8 mouse cellular contexts compared by ENCODE assay signal in genomic region chr1:157449981-157450636, GRCm38 (mm10). TPM values are rescaled to one million over a fixed set of nuclear protein-coding genes. Genes with fewer than 3 reads are reported as not detected.
DNase-seq lines count a peak whose midpoint lies in the region; ATAC-seq lines count a peak whose summit lies in the region.

No protein-coding gene starts in this region.

- peak overlapping the region; percentile 39 for H3K4me3 ChIP-seq in heart, embryonic 11.5 days (ENCODE audit: low read depth, low read length)
- peak overlapping the region; percentile 31 for H3K4me3 ChIP-seq in lung, embryonic 16.5 days (ENCODE audit: low read length)

- peaks cover 17% of the 10 kb centered on the region; the same call in 1 of the 2 replicates for H3K4me1 ChIP-seq in heart, embryonic 11.5 days (ENCODE audit: control insufficient read depth, insufficient read depth, low read length)
- no peaks in the 10 kb centered on the region; the same call in 1 of the 2 replicates for H3K4me1 ChIP-seq in lung, embryonic 16.5 days (replicated peaks; ENCODE audit: control insufficient read depth, insufficient read depth, low read length)

- H3K27ac ChIP-seq in heart, embryonic 11.5 days (ENCODE audit: low read depth, low read length): peak overlapping the region; percentile 77
- H3K27ac ChIP-seq in lung, embryonic 16.5 days (ENCODE audit: low read length): peak overlapping the region; percentile 68

- intact Hi-C loops in gastrocnemius, postnatal 14 days (cut with DNase I; ENCODE audit: low total_unique reads): loop anchor here (10.0 kb wide), 1 partner anchor 155 kb away; no protein-coding TSS in a partner anchor

- under 1% methylated on average over 21 of the region's 21 CpGs for WGBS in heart, embryonic 11.5 days (ENCODE audit: insufficient replicate concordance)
- 7% methylated on average over 21 of the region's 21 CpGs for WGBS in lung, embryonic 16.5 days

- peak overlapping the region; percentile 74 for H3K4me2 ChIP-seq in heart, embryonic 11.5 days
- H3K4me2 ChIP-seq in lung, embryonic 16.5 days (ENCODE audit: low read depth, low read length): peak overlapping the region; percentile 59

- DNase-seq in gastrocnemius, adult 18-20 months (ENCODE audit: low spot score): peak; percentile 29
- DNase-seq in gastrocnemius, postnatal 14 days: no peak
- DNase-seq in kidney, adult 9 months: peak; percentile 77
- no peak for DNase-seq in thymus, postnatal 0 days (ENCODE audit: low spot score)
- no peak for DNase-seq in right cerebral cortex, postnatal 14 days

- no peaks in the 10 kb centered on the region for H3K9me3 ChIP-seq in heart, embryonic 11.5 days (replicated peaks; ENCODE audit: control insufficient read depth, low read length)
- H3K9me3 ChIP-seq in lung, embryonic 16.5 days (ENCODE audit: control insufficient read depth, low read length): no peaks in the 10 kb centered on the region

- H3K27me3 ChIP-seq in heart, embryonic 11.5 days (ENCODE audit: control insufficient read depth, insufficient read depth, low read length): no peaks in the 10 kb centered on the region
- H3K27me3 ChIP-seq in lung, embryonic 16.5 days (ENCODE audit: control insufficient read depth, insufficient read depth, low read depth, low read length): no peaks in the 10 kb centered on the region

- peak overlapping the region; percentile 60 for H3K9ac ChIP-seq in heart, embryonic 11.5 days (ENCODE audit: low read depth, low read length)
- peak overlapping the region; percentile 52 for H3K9ac ChIP-seq in lung, embryonic 16.5 days (ENCODE audit: low read length)

- H3K36me3 ChIP-seq in heart, embryonic 11.5 days (ENCODE audit: control insufficient read depth, insufficient read depth, low read length): no peaks in the 10 kb centered on the region
- no peaks in the 10 kb centered on the region for H3K36me3 ChIP-seq in lung, embryonic 16.5 days (ENCODE audit: control insufficient read depth, insufficient read depth, low read length)

- ATAC-seq in heart, embryonic 11.5 days (replicated peaks; ENCODE audit: insufficient number of reproducible peaks, low FRiP score, low TSS enrichment): peak; percentile 51
- ATAC-seq in lung, embryonic 16.5 days (ENCODE audit: low read depth): peak; percentile 64
- no peak for ATAC-seq in activated CD4-positive, CD25-positive, alpha-beta regulatory T cell, adult 4 months

RNA-seq across cellular contexts. Expression of gene Cryzl2, which starts 8.3 kb away (rescaled TPM):
- total RNA-seq in gastrocnemius, adult 18-20 months (2021): under 1 TPM; 0.43 to 0.76 TPM
- total RNA-seq in gastrocnemius, postnatal 14 days (2021): 1 to 10 TPM; 2.7 to 3.1 TPM
- polyA plus RNA-seq in heart, embryonic 11.5 days (2014; fragmentation: Nextera tagmentation; extraction: Ambion mirVana): 32.6 TPM in 2 replicates
- 15.6 and 17.6 TPM in 2 replicates for polyA plus RNA-seq in lung, embryonic 16.5 days (2015; fragmentation: Nextera tagmentation; extraction: Ambion mirVana)
- 10.1 and 10.5 TPM in 2 replicates for polyA plus RNA-seq in thymus, postnatal 0 days (2015; fragmentation: Nextera tagmentation; extraction: Ambion mirVana)
- polyA plus RNA-seq in activated CD4-positive, CD25-positive, alpha-beta regulatory T cell, adult 4 months (2017; shearing (Covaris generic)): 1 to 10 TPM; 3.9 to 5.5 TPM

RNA-seq across cellular contexts. Expression of gene Rasal2, which starts 37.7 kb away (rescaled TPM):
- 1 to 10 TPM; 5.6 to 6.5 TPM for total RNA-seq in gastrocnemius, adult 18-20 months (2021)
- total RNA-seq in gastrocnemius, postnatal 14 days (2021): 10 to 100 TPM; 13.5 to 14.3 TPM
- polyA plus RNA-seq in heart, embryonic 11.5 days (2014; fragmentation: Nextera tagmentation; extraction: Ambion mirVana): 16.1 and 16.4 TPM in 2 replicates
- polyA plus RNA-seq in lung, embryonic 16.5 days (2015; fragmentation: Nextera tagmentation; extraction: Ambion mirVana): 7.5 and 8.5 TPM in 2 replicates
- 2.4 and 3.9 TPM in 2 replicates for polyA plus RNA-seq in thymus, postnatal 0 days (2015; fragmentation: Nextera tagmentation; extraction: Ambion mirVana)
- polyA plus RNA-seq in activated CD4-positive, CD25-positive, alpha-beta regulatory T cell, adult 4 months (2017; shearing (Covaris generic)): under 1 TPM in 1 of 2 experiments, not detected in 1; 0.19 TPM

RNA-seq across cellular contexts. Expression of gene Sec16b, which starts 56.4 kb away (rescaled TPM):
- total RNA-seq in gastrocnemius, adult 18-20 months (2021): under 1 TPM; 0.52 to 0.66 TPM
- 1 to 10 TPM; 2.3 to 2.4 TPM for total RNA-seq in gastrocnemius, postnatal 14 days (2021)
- polyA plus RNA-seq in heart, embryonic 11.5 days (2014; fragmentation: Nextera tagmentation; extraction: Ambion mirVana): 0.74 and 1.9 TPM in 2 replicates
- polyA plus RNA-seq in lung, embryonic 16.5 days (2015; fragmentation: Nextera tagmentation; extraction: Ambion mirVana): 2.5 and 3.0 TPM in 2 replicates
- polyA plus RNA-seq in thymus, postnatal 0 days (2015; fragmentation: Nextera tagmentation; extraction: Ambion mirVana): 0.29 and 0.44 TPM in 2 replicates
- under 1 TPM; 0.78 to 0.90 TPM for polyA plus RNA-seq in activated CD4-positive, CD25-positive, alpha-beta regulatory T cell, adult 4 months (2017; shearing (Covaris generic))

Comparison
In these comparisons a context has a peak if more than half of its experiments do, and no peak if none do; other contexts are left out.
1. DNase-seq: peak in gastrocnemius, adult 18-20 months (single experiment) and kidney, adult 9 months (single experiment); none in gastrocnemius, postnatal 14 days (single experiment), thymus, postnatal 0 days (single experiment) and right cerebral cortex, postnatal 14 days (single experiment).